Mouse (Mus musculus) heart, embryonic 16.5 days (tissue): ENCODE data around the gene Kcnq5. TPM values are rescaled to one million over a fixed set of nuclear protein-coding genes. Genes with fewer than 3 reads are reported as not detected.

Experiments used
- ATAC-seq: fragments of 200-750 bp; cut with Nextera tagmentation; replicated peaks from 2 replicates; pipeline ENCODE4 v1.8.0; 2017; ENCODE audit warnings: moderate number of reproducible peaks; ENCODE audit not compliant: insufficient read depth, low FRiP score; ENCODE audit errors: extremely low read depth
- H3K27ac ChIP-seq: fragments of 300-500 bp; sonication (generic); 2 replicates; pipeline ENCODE4 v1.5.1; 2014; ENCODE audit warnings: mild to moderate bottlenecking, low read length, control low read depth, moderate library complexity
- H3K27me3 ChIP-seq: fragments of 300-500 bp; sonication (generic); 2 replicates; pipeline ENCODE4 v1.6.1; 2014; ENCODE audit warnings: low read length, mixed read lengths; ENCODE audit not compliant: control insufficient read depth, insufficient read depth
- H3K36me3 ChIP-seq: fragments of 300-500 bp; sonication (generic); 2 replicates; pipeline ENCODE4 v1.6.1; 2014; ENCODE audit not compliant: control insufficient read depth, insufficient read depth
- H3K4me1 ChIP-seq: fragments of 300-500 bp; sonication (generic); 2 replicates; pipeline ENCODE4 v1.6.1; 2014; ENCODE audit warnings: low read length, mixed read lengths; ENCODE audit not compliant: control insufficient read depth, insufficient read depth
- H3K4me2 ChIP-seq: fragments of 300-500 bp; sonication (generic); 2 replicates; pipeline ENCODE4 v1.6.1; 2014; ENCODE audit warnings: low read depth, mild to moderate bottlenecking, control low read depth, low read length
- H3K4me3 ChIP-seq: fragments of 300-500 bp; sonication (generic); 2 replicates; pipeline ENCODE4 v1.5.1; 2014; ENCODE audit warnings: mild to moderate bottlenecking, control low read depth, low read length
- H3K9ac ChIP-seq: fragments of 300-500 bp; sonication (generic); 2 replicates; pipeline ENCODE4 v1.6.1; 2014; ENCODE audit warnings: low read length, control low read depth
- H3K9me3 ChIP-seq: fragments of 300-500 bp; sonication (generic); replicated peaks from 2 replicates; pipeline ENCODE4 v1.6.1; 2016; ENCODE audit warnings: low read length; ENCODE audit not compliant: control insufficient read depth
- WGBS: fragments of 180-500 bp; shearing (Covaris S2); extraction: QIAGEN DNeasy Blood & Tissue Kit; methylation state at CpG from one replicate; pipeline ENCODE4 v1.1.7; 2014; 5-methylcytosine and 5-hydroxymethylcytosine counted together
- polyA plus RNA-seq: library from polyadenylated mRNA; unstranded; fragments of >200 nt; fragmentation: Nextera tagmentation; extraction: Ambion mirVana; gene quantifications from 2 replicates; pipeline ENCODE4 v1.2.1, GENCODE M21; 2015

Kcnq5 gene
- polyA plus RNA-seq, 1 experiment from 2014 or later: 2.6 TPM

DNA sequence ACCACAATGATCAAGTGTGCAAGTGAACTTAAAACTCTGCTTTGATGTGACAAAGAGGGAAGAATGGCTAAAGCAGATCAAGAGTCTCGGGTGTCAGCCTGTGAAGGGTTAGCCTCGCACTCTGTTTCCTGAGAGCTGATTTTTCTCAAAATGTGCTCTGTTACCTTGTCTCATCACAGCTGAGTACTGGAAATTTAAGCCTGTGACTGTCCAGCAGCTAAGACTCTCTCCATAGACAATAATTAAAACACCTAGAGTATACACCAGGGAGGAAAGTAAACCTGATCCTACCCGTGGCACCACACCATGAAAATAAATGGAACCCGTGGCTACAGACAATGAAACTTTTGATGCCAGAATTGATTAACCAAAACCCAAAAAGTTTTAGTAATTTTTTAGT is 90.9 kb downstream of the Kcnq5 start:
- Histone ChIP-seq H3K36me3 (no peaks in the 10 kb centered on the region), H3K9ac (no peak overlapping the region), H3K9me3 (no peaks in the 10 kb centered on the region), H3K4me2 (no peak overlapping the region), H3K4me3 (no peak overlapping the region), H3K27ac (no peak overlapping the region), H3K27me3 (no peaks in the 10 kb centered on the region), H3K4me1 (no peaks in the 10 kb centered on the region)
- no peak for ATAC-seq
- WGBS: 70% methylated on average over 4 of the region's 4 CpGs

GRCm38 (mm10) chr1:21868484-21868883 is 93.3 kb downstream of the Kcnq5 start:
- Histone ChIP-seq H3K36me3 (no peaks in the 10 kb centered on the region), H3K9ac (no peak overlapping the region), H3K9me3 (no peaks in the 10 kb centered on the region), H3K4me3 (no peak overlapping the region), H3K27me3 (no peaks in the 10 kb centered on the region), H3K4me2 (no peak overlapping the region), H3K4me1 (no peaks in the 10 kb centered on the region), H3K27ac (no peak overlapping the region)
- ATAC-seq: no peak
- WGBS: 76% methylated on average over 1 of the region's 1 CpGs

DNA sequence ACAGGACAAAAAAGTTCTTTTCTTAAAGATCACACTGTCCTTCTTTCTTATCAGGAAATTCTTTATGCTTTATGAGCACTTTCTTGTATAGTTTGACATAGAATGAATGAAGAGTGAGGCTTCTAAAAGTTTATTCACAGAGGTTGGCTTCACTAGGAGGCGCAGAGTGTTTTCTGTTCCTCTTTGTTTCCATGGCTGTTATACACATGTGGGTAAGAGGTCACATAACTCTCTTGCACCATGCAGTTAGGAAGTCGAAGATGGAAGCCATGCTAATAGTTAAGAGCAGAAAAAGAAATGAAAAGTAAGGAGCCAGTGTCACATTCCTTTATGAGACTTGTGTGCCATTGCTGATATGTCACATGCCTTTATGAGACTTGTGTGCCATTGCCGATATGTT is 105.3 kb downstream of the Kcnq5 start:
- H3K4me1 ChIP-seq: peaks cover 2% of the 10 kb centered on the region; the same call in 1 of the 2 replicates
- no peak overlapping the region for H3K4me2 ChIP-seq
- no peak overlapping the region for H3K9ac ChIP-seq
- no peak for ATAC-seq
- H3K27me3 ChIP-seq: no peaks in the 10 kb centered on the region
- no peaks in the 10 kb centered on the region for H3K36me3 ChIP-seq
- H3K4me3 ChIP-seq: no peak overlapping the region
- no peak overlapping the region for H3K27ac ChIP-seq
- WGBS: 55% methylated on average over 3 of the region's 3 CpGs
- H3K9me3 ChIP-seq: no peaks in the 10 kb centered on the region

DNA sequence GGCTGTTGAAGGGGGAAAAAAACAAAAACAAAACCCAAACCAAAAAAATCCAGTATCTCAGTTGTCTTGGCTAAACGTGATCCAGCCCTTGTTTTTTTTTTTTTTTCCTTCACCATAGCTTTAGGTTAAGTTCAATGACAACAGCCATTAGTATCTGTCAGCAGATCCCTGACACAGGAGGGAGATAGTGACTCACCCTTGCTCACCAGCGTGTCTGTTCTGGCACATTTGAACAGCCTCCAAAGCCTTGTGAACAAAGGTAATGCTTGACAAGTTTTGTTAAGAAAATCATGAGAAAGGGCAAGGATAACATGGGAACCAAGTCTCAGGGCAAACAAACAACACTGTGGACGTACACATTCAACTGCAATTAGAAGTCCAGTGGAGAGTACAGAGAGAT is 123.2 kb downstream of the Kcnq5 start:
- H3K9ac ChIP-seq: no peak overlapping the region
- H3K36me3 ChIP-seq: no peaks in the 10 kb centered on the region
- H3K27me3 ChIP-seq: no peaks in the 10 kb centered on the region
- H3K4me1 ChIP-seq: peaks cover 8% of the 10 kb centered on the region; the same call in 1 of the 2 replicates
- peak overlapping the region; percentile 30; the same call in 1 of the 2 replicates for H3K27ac ChIP-seq
- no peak for ATAC-seq
- no peak overlapping the region for H3K4me2 ChIP-seq
- no peak overlapping the region for H3K4me3 ChIP-seq
- WGBS: 23% methylated on average over 3 of the region's 3 CpGs
- H3K9me3 ChIP-seq: no peaks in the 10 kb centered on the region

- Histone ChIP-seq H3K4me2 (no peak overlapping the region), H3K36me3 (no peaks in the 10 kb centered on the region), H3K4me1 (peaks cover 8% of the 10 kb centered on the region; the same call in 1 of the 2 replicates), H3K9me3 (no peaks in the 10 kb centered on the region), H3K27me3 (no peaks in the 10 kb centered on the region), H3K9ac (no peak overlapping the region), H3K4me3 (no peak overlapping the region), H3K27ac (no peak overlapping the region)
- 91% methylated on average over 2 of the region's 2 CpGs for WGBS
- no peak for ATAC-seq
These were observed 124.4 kb downstream of the Kcnq5 start for GRCm38 (mm10) chr1:21837387-21837786.

DNA sequence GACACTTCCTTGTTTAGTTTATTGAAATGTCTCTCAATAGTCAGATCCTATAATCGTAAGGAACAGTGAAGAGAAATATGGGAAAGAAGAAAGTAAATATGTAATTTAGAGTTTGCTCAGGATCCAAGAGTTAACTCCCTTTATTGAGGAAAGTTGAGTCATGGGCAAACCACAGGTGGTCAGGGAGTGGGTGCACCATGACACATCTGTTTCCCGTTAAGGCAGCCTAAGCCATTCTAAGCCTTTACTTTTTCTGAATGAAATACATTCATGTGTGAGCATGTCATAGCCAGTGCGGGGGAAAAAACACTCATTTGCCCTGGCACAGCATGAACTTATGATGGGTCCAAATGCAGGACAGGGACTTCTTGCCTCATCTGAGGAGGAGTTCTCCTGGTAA is 125.4 kb downstream of the Kcnq5 start:
- H3K4me2 ChIP-seq: no peak overlapping the region
- H3K9me3 ChIP-seq: no peaks in the 10 kb centered on the region
- no peak overlapping the region for H3K4me3 ChIP-seq
- peaks cover 8% of the 10 kb centered on the region; the same call in 1 of the 2 replicates for H3K4me1 ChIP-seq
- no peak for ATAC-seq
- no peak overlapping the region for H3K27ac ChIP-seq
- no peak overlapping the region for H3K9ac ChIP-seq
- H3K27me3 ChIP-seq: no peaks in the 10 kb centered on the region
- 71% methylated on average over 3 of the region's 3 CpGs for WGBS
- no peaks in the 10 kb centered on the region for H3K36me3 ChIP-seq

DNA sequence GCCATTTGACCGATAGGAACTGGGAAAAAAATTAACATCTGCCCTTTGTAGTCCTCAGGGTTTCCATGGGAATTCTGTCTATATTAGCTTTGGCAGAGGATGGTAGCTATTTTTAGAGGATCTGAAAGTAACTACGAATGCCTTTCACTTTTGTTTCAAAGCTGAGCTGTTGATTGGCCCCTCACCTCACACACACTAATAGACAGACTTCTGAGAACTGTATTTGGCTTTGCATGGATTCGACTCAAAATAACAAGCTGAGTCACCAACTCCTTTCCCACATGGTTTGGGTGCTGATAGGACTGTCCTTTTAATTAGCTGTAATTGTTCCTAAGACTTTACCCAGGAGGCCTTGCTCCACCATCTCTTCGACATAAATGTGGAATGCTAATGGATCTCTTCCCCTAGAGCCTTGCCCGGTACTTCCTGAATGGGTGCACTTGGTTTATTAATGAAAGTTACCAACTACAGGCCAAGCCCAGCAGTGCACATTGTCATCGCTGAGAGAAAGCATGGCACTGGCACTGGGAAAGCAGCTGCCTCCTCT is 131.8 kb downstream of the Kcnq5 start:
- H3K27ac ChIP-seq: peak overlapping the region; percentile 84
- ATAC-seq: peak; percentile 91
- H3K4me2 ChIP-seq: peak overlapping the region; percentile 53
- H3K9me3 ChIP-seq: no peaks in the 10 kb centered on the region
- H3K4me1 ChIP-seq: peaks cover 7% of the 10 kb centered on the region; the same call in 1 of the 2 replicates
- no peaks in the 10 kb centered on the region for H3K27me3 ChIP-seq
- H3K36me3 ChIP-seq: no peaks in the 10 kb centered on the region
- H3K9ac ChIP-seq: peak overlapping the region; percentile 64
- H3K4me3 ChIP-seq: peak overlapping the region; percentile 38
- 17% methylated on average over 6 of the region's 6 CpGs for WGBS

- no peaks in the 10 kb centered on the region for H3K4me1 ChIP-seq
- no peak for ATAC-seq
- H3K4me3 ChIP-seq: no peak overlapping the region
- H3K36me3 ChIP-seq: no peaks in the 10 kb centered on the region
- H3K27me3 ChIP-seq: no peaks in the 10 kb centered on the region
- H3K27ac ChIP-seq: no peak overlapping the region
- no peak overlapping the region for H3K9ac ChIP-seq
- H3K4me2 ChIP-seq: no peak overlapping the region
- H3K9me3 ChIP-seq: no peaks in the 10 kb centered on the region
- 89% methylated on average over 10 of the region's 10 CpGs for WGBS
These were observed 141.6 kb downstream of the Kcnq5 start for GRCm38 (mm10) chr1:21820066-21820630.

- Histone ChIP-seq H3K4me1 (peaks cover 8% of the 10 kb centered on the region), H3K4me3 (no peak overlapping the region), H3K9me3 (no peaks in the 10 kb centered on the region), H3K36me3 (no peaks in the 10 kb centered on the region), H3K4me2 (no peak overlapping the region), H3K27ac (no peak overlapping the region), H3K27me3 (no peaks in the 10 kb centered on the region), H3K9ac (no peak overlapping the region)
- no peak for ATAC-seq
- 66% methylated on average over 2 of the region's 2 CpGs for WGBS
These were observed 156.7 kb downstream of the Kcnq5 start for GRCm38 (mm10) chr1:21805064-21805463.
